Mouse (Mus musculus) retina, postnatal 1 day (tissue): ENCODE measurements around the gene Catsper3.

Experiments used
- DNase-seq: peaks from one replicate; pipeline ENCODE4 v3.0.0-alpha.2; 2012

Catsper3 gene

DNA sequence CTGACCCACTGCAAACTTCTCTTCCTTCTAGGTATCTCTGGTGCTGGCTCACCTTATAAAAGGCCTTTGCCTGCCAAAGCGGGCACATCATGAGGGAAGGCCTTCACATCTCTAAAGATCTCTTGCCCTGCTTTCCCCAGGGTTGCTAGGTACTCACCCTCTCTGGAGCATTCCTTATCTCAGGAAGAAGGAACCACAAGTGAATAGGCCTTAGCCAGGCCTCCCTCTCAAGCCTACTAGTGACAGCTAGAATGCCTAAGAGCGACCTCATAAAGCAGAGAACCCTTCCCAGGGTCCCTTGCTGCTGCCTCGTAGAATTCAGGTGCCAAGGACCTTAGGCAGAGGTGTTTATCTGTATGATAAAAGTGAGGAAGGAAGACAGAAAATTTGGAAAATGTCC lies at the start of gene Catsper3:
Gene Catsper3, plus strand, starts transcription at position 301 of the 400 bp plus-strand sequence.
- no peak for DNase-seq

DNA sequence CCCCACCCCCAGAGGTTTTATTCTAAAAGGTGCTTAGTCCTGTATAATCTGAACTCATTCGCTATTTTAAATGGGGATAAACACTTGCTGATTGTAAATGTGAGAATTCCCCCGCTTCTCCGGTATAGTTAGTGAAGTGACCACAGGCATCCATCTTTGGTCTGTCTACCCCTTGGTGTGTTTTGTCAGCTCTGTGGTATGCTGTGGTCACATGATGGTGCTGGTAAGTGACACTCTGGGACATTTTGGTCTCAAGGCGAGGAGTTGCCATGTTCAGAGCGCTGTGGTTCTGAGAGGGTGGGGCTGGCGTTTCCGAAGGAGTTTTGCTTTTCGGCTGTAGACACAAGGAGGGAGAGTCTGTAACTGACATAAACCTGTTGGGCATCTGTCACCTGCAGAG lies 46.5 kb upstream of the Catsper3 start:
- no peak for DNase-seq

DNA sequence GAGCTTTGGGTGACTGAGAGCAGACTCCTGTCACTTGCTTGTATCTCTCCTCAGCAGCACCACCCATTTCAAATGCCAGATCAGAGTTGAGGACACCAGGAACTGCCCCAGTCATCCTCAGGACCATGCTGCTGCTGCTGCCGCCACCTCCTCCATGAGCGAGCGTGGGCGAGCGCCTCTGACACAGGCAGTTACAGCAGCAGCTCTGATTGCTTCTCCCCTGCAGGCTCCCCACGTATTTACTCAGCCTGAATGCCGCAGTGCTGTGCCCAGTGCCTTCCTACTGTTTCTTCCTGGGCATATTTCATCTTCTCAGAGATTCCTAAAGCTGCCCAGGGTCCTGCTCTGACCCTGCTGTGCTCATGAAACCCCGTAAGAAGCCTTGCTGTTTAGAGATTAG lies 42.1 kb upstream of the Catsper3 start:
- DNase-seq: no peak

DNA sequence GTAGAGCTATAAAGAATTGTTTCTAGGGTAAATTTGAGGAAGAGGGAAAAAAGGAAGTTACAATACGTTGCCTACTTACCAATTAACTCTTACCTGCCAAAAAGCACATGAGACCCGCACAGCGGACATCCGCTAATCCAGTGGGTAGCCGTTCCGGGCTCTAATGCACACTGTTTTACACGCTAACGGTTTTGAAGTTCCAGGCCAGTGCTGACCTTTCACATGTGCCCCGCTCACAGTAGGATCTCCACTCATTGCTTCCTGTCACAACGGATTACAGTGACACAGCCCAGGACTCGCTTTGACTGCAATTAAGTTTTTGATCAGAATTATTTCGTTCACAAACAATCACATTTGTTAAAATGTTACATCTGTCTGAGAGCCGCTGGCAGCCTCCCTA lies 30.0 kb upstream of the Catsper3 start:
- peak; percentile 51 for DNase-seq

DNA sequence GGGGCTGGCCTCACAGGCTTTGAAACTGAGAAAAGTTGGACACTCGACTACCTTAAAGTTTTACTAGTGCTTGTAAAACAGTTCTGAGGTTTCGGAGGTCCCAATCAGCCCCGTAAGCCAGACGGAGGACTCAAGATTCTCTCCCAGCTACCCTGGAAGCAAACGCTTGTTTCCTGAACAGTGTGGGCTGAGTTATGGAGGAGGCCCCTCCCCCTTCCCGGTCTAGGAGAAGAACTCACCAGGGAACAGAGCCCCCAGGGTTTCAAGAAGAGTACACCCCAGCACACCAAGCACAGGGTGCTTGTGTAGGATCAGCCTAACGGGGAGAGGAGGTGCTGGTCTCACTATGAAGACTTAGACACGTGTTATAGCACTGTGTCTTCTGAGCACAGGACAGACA lies 27.6 kb upstream of the Catsper3 start:
- DNase-seq: peak; percentile 27

DNA sequence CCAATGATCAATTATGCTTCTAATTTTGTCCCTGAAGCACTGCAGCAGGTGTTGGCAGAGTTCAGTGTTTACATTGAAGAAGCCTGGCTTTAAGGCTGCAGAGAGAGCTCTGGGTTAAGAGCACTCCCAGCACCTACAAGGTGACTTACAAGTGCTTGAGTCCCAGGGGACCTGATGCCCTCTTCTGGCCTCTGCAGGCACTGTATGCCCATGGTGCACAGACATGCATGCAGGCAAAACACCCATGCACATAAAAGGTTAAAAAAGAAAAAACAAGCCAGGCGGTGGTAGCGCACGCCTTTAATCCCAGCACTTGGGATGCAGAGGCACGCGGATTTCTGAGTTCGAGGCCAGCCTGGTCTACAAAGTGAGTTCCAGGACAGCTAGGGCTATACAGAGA lies 26.7 kb upstream of the Catsper3 start:
- DNase-seq: peak; percentile 49

DNA sequence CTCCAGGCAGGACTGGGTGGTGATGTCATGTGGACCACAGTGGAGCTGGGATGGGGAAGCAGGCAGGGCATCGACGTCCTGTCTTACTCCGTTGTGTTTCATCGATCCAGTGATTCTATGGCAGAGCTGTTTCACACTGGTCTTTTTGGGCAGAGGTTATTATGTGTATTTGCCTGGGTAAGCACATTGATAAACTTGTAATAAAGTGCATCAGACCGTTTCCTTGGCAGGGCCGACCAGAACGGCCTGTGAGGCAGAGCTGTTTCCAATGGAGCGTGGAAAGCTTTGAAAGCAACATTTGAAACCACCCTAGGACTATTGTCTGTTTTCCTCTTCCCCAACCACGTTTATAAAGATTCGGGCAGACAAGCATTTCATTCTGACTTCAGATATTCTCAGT lies 23.8 kb upstream of the Catsper3 start:
- DNase-seq: peak; percentile 20

DNA sequence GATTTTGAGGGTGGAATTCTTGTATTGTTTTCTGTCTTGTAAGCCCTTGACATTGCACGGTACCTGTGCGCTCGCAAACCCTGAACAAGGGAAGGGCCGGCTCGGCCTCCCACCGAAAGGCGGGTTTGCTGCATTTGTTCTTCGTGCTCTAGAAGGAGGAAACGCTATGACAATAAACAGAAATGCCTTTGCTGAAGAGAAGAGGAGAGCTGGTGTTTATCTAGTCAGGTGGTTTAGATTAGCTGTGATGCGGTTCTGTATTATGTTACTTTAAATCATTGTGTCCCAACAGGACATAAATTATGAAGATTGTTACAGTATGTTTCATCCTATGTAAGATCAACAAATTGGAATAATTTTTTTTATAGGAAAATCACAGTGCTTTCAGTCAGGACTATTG lies 22.9 kb upstream of the Catsper3 start:
- DNase-seq: no peak

DNA sequence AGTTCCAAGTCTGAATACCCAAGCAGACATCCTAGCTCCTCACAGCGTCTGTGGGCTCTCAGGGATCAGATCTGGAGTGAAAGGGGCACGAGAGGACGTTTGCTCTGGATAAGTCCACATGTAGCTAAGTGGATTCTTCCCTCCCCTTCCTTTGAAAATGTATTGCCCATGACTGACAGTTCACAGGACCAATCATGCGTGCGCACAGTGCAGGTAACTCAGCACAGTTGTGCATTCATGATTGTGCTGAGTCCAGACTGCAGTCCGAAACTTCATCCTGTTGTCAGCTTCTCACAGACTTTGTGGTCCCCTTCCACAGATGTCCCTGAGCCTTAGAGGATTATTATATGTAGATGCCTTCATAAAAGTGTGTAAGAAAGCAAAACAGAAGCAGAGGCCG lies 10.0 kb upstream of the Catsper3 start:
- peak; percentile 20 for DNase-seq

DNA sequence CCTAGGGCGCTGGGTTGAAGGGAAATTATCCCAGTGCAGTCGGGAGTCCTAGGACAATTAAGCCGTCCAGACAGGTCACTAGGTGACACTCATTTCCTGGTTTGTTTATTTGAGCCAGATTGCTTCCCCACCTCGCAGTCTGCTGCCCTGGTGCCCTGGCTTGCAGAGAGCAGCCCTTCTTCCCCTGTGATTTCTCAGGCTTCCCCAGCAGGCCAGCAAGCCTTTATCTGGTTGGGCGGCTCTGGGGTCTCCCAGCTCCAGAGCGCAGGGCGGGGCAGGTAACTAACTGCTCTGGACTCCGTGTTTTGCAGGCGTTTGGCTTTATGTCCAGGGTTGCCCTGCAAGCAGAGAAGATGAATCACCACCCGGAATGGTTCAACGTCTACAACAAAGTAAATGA lies 9.3 kb upstream of the Catsper3 start:
- no peak for DNase-seq

DNA sequence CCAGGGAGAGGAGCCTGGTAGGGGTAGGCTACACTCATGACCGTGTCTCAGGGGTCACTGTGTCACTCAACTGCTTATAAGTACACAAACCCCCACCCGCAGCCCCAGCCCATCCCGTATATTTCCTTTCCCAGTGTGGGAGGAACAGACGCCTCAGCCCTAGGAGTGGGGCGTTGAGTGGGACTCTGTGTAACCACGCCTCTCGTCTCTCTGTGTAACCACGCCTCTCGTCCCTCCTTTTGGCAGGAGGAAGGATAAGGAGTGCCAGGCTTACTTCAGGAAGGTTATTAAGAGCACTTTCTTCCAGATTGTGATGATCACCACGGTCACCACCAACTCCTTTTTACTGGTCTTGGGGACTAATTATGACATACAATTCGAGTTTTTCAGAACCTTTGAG lies 1.8 kb downstream of the Catsper3 start:
- no peak for DNase-seq

DNA sequence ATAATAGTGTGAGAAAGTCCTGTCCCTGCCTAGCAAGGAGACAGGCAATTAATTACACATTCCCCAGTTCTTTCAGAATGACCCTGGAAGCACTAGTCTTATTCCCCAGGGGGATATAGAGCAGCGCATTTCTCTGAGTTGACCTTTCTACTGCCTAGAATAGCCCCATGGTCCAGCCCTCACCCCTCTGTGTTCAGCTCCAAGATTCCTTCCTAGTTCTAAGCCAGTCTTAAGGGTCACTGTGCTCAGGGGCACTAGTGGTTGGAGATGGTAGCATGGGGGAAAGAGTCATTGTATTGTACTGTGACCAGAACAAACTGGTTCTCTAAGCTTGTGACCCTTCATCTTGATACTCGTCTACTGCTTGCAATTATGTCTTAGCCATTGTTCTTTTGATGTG lies 16.9 kb downstream of the Catsper3 start:
- no peak for DNase-seq

DNA sequence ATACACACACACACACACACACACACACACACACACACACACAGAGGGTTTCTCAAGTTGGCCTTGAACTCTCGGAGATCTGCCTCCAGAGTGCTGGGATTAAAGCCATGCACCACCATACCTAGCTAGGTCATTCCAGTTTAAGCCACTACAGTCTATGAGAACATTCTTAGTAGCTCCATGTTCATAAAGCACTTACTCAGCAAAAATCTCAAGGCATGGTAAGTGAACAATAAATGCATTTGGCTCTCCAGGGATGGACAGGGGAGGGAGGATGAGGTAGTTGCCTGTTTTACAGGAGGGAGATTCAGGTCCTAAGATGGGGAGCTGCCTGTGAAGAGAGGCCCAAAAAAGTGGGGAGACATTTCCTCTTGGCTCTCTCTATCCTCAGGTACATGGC lies 19.6 kb downstream of the Catsper3 start:
- no peak for DNase-seq

DNA sequence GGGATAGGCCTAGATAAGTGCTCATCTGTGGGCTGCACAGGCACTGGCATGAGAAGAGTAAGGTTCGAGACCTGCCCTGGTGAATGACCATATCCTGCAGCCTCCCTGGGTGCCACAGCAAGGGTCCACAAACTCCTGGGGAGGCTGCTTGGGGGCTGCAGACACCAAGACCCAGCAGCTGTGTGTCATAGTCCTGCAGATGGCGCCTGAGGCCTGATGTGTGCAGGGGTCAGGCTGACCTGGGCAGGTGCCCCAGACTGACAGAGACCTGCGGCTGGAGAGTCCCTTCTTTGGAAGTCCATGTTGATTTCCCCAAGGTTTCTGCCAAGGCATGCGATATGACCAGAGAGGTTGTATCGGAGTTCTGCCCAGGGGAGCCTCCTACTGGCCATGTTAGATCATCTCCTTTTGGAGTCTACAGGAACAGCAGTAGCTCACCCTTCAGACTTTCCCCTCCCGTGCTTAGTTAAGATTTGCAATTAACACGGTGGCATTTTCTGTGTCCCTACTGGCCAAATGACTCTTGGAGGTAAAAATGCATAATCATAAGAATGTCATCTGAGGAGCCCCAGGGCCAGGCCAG lies 24.8 kb downstream of the Catsper3 start:
- DNase-seq: no peak

DNA sequence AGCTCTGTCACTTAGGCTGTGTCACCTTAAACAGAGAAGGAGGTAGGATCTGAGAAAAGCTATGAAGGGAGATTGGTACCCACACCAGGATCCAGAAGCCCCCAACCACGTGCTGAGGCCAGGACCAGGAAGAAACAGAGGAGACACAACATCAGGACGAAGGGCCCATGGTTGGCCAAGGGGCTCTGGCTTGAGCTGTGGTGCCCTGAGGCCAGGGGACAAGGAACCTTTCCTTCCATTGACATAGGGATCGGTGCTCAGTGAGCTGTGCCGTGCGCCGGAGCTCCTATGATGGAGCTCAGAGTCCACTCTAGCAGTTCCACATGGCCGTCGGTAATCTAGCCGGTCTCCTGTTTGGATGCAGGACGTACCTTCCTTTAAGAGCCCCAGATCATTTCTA lies 25.3 kb downstream of the Catsper3 start:
- DNase-seq: no peak

DNA sequence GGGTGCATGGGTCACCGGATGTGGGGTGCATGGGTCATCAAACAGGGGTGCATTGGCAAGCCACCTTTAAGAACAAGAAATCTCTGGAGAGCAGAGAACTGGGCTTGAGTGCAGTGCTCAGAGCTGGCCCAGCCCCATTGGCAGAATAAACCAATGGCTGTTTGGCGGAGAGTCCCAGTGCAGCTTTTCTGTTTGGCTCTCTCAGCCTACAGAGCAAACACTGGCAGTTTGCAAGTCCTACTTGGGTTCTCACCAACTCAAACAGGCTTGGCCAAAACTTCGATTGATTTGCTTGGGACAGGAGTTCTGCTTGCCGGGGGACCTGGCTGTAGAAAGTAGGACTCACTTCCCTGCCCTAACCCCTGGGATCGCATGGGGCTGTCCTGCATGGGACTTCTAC lies 26.6 kb downstream of the Catsper3 start:
- no peak for DNase-seq

DNA sequence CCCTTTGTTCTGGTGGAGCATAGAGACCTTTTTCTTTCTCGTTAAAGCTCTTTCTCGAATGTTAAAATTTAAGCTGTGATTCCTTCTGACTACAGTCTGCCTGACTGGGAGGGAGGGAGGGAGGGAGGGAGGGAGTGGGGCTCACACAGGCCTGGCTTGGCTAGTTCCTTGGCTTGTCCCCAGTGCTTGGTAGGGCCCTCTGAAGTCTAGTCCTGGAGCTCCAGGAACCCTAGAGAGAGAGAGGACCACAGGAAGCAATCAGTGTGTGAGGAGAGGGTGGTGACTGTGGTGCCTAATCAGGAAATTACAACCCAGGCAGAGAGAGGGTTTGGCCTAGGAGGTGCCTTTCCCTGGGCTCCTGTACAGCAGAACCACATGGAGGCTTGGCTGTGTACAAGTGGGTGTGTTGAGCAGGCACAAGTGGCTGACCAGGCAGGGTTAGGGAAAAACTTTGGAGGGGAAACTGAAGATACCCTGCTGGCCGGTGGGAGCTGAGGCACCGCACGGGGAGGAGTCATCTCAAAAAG lies 29.2 kb downstream of the Catsper3 start:
- DNase-seq: no peak

DNA sequence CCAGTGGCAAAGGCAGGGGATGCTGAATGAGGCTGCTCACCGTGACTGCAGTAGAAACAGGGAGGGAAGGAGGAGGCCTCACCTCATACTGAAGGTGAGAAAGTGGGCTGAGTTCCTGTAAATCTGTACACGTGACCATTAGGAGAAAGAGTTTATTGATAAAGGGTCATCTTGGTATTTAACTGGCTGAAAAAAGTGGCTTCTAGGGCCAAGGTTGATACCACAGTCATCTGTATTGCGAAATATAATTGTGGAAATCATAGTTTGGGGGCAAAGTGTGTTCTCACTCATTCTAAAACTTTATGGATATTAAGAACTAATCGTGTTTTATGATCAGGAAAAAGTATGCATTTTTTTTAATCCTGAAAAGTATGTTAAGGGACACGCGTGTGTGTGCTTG lies 30.5 kb downstream of the Catsper3 start:
- DNase-seq: no peak

DNA sequence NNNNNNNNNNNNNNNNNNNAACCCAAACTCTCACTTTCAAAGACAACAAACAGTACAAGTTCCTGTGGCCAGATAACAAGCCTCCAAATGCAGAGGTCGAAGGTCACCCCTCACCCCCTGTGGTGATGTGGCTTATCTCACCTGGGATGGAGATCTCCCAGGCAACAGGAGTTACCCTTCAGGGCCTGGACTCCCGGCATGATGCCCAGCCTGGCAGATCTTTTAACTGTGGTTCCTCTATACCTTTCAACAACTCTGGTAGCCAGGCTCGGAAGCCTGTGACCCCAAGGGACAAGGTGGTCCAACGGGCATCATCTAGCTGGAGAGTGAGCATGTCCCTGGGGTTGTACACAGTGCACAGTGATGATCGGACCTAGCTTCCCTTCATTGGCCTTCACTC lies 38.1 kb downstream of the Catsper3 start:
- DNase-seq: no peak

DNA sequence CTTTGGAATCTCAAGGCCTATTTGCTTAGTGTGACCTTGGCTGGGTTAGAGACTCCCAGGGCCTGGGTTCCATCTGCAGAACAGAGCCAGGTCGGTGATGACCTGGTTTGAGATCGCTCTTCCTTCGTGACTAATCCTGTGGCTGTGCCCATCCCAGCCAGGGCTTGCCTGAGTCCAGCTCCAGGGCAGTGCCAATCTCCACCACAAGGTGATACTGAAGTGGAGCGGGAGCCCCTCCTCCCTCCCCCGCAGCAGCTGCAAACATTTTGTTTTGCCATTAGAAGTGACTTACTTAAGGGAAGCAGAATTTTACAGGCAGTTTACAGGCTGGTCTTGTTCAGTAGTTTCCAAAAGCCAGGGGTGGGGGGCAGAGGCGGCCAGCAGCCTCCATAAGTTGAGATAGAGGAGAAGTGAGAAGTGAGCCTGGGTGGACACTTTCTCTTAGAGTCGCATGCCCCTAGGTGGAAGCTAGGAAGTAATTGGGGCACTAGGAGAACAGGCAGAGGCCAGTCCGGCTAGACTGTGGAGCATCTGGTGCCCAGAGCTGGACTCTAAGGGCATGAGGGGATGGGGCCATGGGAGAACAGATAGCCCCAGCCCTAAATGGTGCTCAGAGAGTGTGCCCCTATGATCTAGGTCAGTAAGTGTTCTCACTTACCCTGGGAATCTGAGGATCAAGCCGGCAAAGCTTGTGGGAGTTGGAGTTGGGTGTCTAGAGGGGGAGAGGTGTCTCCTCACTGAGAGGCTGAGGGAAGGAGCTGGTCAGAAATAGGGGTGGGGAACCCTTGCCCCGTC lies 40.0 kb downstream of the Catsper3 start:
- peak; percentile 50 for DNase-seq

DNA sequence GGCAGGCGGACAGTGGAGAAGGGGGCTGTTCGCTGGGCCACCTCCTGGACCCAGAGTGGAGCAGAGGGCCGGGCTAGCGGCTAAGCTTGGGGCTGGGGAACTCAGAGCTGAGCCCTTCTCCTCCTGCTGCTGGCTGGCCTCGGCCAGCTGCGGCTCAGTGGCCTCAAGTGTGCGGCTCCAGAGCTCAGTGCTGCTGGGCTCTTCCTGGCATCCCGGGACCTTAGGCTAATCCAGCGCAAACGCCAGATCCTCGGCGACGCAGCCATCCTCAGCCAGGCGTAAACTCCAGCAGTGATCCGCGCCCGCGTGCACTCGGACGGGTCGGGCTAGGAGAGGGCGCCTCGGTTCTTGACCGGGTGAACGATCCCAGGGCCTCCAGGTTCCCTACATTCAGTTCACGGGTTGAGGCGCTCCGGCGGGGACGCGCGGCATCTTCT lies 40.9 kb downstream of the Catsper3 start:
- DNase-seq: peak; percentile 59

DNA sequence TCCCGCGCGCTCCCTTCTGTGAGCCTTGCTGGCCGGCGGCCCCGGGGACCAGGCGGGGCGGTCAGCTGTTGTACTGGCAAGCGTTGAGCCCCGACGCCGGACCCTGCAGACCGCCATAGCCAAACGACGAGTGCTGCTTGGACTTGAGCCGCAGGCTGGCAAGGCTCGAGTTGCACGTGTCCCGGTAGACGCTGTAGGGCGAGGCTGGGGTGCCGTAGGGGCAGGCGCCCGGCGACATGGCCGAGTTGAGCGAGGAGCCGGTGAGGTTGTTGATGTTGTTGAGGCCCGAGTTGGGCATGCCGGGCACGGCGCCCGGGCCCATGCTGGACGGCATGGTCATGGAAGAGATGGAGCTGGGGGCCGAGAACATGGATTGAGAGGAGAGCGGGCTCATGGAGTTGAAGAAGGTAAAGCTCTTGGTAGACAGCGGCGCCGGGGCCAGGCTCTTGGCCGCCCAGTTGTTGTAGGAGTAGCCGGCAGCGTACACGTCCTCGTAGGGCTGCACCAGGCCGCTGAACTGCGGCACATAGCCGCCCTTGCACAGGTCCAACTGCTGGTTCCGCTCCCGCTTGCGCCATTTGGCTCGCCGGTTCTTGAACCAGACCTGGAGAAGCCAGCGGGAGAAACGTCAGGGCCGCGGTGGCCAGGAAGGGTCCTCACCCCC lies 41.8 kb downstream of the Catsper3 start:
- peak; percentile 48 for DNase-seq

DNA sequence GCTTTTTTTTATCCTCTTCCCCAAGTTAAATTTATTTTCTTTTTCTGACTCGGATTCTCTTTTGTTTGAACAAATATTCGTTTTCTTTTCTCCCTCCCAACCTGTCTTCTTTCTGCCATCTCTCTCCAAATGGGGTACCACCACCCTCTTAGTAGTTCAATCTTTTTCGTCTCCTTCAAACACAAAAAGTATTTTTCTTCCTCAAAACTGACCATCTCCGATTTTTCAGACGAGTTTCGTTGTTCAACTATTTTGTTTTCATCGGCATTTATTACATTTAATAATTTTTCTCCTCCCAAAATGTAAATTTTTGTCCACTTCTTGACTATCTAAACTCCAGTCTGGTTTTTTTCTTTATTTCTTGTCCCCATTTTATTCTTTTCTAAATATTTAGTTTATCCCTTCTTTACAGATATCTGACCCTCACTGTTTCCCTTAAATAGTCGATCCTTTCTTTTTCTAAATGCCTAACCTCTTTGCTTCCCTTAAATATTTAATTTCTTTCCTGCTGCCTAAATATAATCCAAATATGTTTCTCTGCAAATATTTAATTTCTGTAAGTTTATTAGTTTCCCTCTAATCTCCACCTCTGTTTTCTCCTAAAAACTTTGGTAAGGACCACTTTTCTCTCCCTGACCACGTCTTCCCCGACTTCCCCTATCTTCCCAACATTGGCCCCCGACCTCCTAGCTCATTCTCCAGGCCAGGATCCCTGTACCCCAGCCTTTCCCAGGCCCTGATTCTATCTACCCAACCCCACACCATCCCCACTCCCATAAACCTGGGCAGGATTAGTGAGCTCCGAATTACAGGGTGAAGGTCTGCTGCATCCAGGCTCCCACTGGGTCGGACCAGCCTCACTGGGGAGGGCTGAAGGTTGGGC lies 42.7 kb downstream of the Catsper3 start:
- peak; percentile 40 for DNase-seq
